Mouse (Mus musculus): ENCODE results near the gene Slc22a4. TPM values are rescaled to one million over a fixed set of nuclear protein-coding genes. Genes with fewer than 3 reads are reported as not detected.
"Not testable (repeated sequence)": the region's sequence is repeated elsewhere in the genome, so short reads cannot be mapped to it uniquely, and the experiment has no call there.

The Slc22a4 gene
- total RNA-seq, 2 experiments from 2014 or later, result 4.2 to 4.6 TPM

GRCm38 (mm10) chr11:53950133-53950532 lies 77.8 kb downstream of the Slc22a4 start:
- intact Hi-C loops (cut with DNase I); DNase-seq: not testable (repeated sequence)

Other genes with a start within 250 kb of the Slc22a4 start
- 1 to 10 TPM; 1.6 TPM for gene Gm12216, start 168.8 kb downstream of the Slc22a4 start, total RNA-seq (2021)
- 10 to 100 TPM; 28.4 to 30.4 TPM for gene Slc22a5, start 136.4 kb downstream of the Slc22a4 start, total RNA-seq (2021)
- 1 to 10 TPM; 1.9 to 2.6 TPM for gene Slc22a21, start 47.8 kb downstream of the Slc22a4 start, total RNA-seq (2021)
- 10 to 100 TPM; 29.4 to 37.1 TPM for gene Pdlim4, start 40.9 kb upstream of the Slc22a4 start, total RNA-seq (2021)
- 10 to 100 TPM; 44.0 to 66.1 TPM for gene P4ha2, start 72.0 kb upstream of the Slc22a4 start, total RNA-seq (2021)
- not detected for gene Csf2, start 221.6 kb upstream of the Slc22a4 start, total RNA-seq (2021)
- gene Il3, start 239.2 kb upstream of the Slc22a4 start, total RNA-seq (2021), result not detected

Measured in heart, postnatal 36 days (tissue).